Mouse (Mus musculus) ES-CJ7 (cell line): ENCODE measurements at regions not wholly inside any gene's neighbourhood (a gene's known extent, or its start where the extent isn't known, plus 50 kb on each side); places are given as distances from the start of the nearest gene placed in this dataset.
A peak's percentile ranks its signal among the peaks of the same experiment; 100 is the strongest.
"Not testable (repeated sequence)": the region's sequence is repeated elsewhere in the genome, so short reads cannot be mapped to it uniquely, and the experiment has no call there.

Experiments used
- DNase-seq: peaks from one replicate; pipeline ENCODE4 v3.0.0; 2011; ENCODE audit warnings: low read depth, low spot score

DNA sequence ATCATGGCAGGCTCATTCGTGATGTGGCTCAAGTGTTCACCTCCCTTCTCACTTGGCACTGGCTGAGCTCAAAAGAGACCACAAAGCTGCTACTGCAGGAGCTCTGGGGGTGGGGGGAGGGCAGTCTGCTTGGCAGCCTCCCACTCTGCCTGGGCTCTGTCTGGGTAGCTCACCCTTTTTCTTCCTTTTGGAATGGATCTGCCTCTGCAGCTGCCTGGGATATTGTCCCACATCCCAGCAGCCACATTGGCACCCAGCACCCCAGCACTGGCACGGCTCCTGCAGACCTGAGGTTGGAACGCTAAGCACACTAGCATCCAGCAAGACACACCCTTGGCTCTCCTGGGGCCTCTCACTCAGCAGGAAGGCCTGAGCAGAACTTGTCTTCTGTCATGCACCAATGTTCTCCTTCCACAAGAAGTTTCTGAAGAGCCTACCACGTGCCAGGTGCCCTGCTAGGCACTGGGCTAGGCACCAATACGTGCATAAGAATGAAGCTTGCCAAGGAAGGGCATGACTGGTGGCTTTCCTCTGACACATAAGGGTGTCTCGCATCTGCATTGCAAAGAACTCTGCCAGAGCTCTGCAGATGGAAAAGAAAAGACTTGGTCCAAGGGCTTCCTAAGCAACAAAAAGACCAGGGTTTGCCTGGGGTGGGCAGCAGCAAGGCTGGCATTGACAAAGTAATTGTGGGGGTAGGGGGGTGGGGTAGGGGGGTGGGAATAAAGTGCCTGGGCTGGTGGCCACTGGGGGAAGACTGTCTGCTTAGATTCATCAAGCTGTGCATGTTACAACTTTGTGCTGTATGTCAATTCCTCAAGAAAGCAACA, 112.1 kb upstream of the Sipa1l1 start:
- not testable (repeated sequence) for DNase-seq

DNA sequence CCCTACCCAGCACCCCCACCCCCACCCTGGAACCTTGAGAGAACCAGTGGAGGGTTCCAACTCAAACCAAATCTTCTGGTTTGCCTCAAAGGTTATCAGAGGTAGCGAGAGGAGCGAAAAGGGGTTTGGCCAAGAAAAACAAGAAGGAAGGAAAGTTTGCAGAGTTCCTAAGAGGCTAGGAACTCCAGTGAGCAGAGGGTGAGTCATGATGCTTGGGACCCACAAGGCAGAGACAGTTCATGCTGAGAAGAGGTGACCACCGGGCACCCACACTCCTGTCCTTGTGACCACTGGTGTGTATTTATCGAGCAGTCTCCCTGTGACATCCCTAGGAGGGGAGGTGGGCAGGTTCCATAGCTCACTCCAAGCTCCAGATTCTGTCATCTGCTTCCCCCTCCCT, 104.1 kb upstream of the Sipa1l1 start:
- DNase-seq: no peak

DNA sequence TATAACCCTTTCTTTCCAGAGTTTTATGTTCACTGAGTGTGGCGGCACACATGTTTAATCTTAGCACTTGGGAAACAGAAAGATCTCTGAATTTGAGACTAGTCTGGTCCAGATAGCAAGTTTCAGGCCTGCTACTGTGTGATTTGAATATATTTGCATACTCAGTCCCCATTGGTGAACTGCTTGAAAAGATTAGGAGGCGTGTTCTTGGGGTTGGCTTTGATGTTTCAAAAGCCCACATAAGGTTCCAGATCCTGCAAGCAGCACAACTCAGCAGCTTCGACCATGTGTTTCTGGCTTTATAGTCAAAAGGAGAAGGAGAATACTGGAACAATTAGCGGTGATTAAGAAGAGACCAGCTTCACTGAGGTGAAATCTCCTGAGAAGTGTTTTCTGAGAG, 102.3 kb upstream of the Sipa1l1 start:
- DNase-seq: no peak

DNA sequence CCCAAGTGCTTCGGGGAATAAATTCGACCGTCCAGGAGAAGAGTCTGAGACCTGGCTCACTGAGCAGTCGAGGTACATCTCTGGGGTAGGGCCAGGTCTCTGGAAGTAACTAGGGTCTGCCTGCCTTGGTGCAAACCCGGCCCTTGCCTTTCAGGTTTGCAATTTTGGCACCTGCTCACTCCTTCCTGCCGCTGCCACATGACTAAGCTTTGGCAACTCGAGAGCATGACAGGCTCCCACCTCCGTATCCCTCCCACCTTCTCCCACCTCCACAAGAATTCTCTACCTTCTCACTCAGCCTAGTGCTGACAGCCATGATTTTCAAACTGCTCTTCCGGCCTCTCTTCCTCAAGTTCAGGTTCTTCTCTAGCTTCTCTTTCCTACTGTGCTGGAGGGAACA, 99.5 kb upstream of the Sipa1l1 start:
- no peak for DNase-seq

DNA sequence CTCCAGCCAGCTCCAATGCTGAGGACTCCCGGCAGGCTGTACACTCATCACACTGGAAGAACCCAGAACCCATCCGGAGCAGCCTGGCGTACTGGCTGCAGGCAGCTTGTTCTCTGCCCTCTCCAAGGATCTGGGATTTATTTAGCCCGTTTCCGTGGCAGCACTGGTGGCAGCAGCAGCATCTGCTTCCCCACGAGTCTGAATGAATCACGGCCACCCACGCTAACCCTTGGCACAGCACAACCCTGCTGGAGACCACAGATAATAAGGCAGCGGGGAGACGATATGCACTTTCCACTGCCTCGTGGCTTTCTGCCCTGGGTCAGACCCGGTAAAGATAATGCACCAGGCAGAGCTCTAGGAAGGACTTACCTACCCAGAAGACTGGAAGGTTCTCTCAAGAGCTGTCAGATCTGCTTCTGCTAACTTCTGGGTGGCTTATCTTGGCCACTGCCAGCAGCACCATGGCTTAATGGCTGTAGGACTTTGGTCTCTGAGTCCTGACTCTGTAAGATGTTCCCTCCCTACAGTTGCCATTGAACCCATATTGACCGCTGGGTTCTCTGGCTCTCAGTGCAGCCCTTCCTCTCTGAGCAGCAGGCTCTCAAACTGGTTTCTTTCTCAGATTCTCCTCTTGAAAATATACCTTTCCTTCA, 96.2 kb upstream of the Sipa1l1 start:
- DNase-seq: no peak

DNA sequence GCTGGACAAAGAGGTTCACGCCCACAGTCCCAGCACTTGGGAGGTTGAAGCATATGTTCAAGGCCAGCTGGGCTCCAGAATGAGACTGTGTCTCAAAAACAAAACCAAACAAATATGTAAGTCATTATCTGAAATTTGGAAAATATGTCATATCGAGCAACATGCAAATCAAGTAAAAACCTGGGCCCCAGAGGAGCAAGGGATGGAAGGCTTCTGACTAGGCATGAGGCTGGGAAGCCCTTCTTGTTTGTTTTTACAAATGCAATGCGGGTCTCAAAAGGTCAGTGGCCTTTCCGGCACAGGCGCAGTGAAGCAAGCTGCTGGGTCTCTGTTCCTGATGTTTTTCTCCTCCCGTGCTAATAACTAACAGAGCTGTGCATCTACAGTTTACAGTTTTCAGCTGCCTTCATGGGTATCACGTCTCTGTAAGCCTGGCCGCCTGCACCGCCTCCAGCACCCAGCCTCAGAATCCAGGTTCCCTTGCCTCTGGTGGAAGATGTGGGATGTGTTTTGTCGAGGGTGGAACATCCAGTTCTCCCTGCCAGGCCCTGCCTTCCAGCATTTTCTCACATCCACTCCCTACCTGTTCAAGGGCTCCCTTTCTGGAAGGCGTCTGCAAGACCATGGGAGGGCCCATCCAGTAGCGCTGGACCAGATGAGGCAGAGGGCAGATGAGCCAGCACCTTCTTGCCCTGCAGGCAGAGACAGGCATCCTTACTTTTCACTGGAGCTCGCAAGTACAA, 93.5 kb upstream of the Sipa1l1 start:
- DNase-seq: no peak

DNA sequence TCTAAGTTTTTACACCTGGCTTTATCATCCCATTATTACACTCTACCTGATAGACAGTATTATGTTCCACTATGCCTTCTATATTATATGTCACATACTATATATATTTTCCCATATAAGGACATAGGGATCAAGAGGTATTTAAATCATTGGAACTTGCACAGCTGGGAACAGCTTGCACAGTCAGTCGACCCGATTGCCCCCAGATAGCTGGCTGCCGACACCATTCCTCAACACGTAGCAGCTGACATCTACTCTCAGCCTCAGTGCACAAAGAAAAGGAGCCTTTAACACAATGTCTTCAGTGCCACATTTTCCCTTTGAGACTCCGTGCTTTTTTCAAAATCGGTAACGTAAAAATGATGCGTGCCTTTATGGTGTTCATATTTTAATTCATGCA, 92.4 kb upstream of the Sipa1l1 start:
- DNase-seq: no peak

DNA sequence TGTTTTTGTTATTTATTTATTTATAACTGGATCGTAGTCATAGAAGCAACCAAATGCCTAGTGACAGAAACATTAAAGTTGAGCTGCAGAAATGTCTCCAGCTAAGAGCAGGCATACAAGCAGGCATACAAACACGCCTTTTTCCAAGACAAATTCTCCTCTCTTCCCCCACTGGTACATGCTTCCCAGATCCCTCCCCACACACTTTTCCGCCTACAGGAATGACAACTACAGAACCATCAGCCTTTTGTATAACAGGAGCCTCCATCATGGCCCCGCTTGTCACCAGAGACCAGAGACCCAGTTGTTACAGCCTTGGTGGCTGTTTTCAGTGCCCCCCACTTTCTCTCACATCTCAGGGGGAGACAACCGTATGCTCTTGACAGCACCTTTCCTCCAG, 91.2 kb upstream of the Sipa1l1 start:
- no peak for DNase-seq

DNA sequence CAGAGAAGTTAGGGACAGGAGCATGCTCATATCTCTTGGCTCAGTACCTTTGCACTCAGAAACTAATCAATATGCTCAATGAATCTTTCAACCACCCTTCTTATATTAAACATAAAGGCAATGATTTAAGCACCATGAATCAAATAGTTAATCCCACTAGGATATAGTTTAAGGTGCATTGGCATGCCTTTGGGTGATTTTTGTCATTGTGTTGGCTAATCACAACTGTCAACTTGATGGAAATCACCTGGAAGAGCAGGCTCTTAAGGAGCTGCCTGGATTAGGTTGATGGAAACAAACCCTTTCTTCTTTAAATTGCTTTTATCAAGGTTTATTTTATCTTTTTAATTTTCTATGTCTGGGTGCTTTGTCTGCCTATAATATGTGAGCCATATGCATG, 90.4 kb upstream of the Sipa1l1 start:
- DNase-seq: no peak

DNA sequence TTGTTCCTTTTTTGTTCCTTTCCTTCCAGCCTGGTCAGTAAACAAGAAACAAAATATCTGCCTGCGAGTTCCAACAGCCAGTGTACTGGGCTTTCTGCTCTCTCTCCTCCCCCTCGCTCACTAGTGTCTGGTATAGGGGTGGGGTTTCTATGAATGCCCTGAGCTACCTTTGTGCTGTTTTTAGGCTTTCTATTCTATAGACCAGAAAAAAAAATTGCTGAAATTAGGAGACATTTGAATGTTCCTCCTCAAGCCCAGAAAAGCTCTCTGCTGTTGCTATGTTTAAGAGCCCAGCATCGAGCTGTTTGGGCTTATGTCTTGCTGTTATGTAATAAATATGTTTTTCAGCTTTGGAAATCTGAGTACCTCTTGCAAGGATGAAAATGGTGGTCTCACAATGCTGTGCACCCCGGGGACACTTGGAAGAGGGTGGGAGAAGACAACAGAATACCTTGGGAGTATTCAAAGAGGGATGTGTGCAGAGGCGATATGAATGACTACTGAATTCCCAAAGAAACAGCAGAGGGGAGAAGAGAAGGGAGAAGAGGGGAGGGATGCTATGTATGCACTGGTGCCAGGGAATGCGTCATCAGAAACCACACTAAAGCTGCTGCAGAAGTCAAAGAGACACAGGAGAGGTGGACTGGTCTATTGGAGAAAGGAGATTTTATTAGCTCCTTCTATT, 88.8 kb upstream of the Sipa1l1 start:
- no peak for DNase-seq

DNA sequence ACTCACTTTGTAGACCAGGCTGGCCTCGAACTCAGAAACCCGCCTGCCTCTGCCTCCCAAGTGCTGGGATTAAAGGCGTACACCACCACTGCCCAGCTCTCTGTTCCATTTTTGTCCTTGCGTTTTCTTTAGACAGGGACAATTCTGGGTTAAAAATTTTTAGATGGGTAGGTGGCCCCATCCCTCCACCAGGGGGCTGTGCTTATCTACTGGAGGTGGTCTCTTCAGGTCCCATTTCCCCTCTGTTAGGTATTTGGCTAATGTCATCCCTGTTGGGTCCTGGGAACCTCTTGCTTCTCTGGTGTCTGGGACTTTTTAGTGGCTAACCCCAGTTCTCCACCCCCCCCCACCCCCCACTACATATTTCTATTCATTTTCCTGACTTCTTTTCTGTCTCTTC, 86.5 kb upstream of the Sipa1l1 start:
- DNase-seq: not testable (repeated sequence)

DNA sequence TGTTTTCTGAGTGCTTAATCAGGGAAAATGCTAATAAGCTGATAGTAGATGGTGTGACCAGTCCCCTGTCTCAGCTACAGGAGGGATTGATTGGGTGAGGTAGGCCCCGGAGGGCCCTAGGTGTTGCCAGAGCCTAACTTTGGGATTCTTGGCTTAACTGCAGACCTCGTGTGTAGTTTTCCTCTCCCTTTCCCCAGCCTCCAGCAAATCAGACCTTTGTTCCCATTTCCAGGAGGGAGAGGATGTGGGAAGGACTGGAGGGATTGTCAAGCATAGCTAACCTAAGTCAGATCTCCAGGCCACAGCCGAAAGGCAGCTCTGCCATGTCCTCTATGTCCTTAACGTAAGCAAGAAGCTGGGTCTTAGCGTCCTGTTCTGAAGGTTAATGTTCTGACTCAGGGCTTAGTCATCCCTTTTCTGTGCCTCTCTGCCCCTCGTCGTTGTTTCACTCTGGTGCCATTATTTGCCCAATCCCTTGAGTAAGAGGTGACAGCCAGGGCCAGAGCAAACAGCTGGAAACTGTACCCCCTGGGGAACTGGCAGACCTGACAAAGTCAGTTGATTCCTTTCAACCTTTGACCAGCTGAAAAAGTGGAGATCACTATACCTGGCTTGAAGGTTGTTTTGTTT, 83.2 kb upstream of the Sipa1l1 start:
- DNase-seq: no peak

DNA sequence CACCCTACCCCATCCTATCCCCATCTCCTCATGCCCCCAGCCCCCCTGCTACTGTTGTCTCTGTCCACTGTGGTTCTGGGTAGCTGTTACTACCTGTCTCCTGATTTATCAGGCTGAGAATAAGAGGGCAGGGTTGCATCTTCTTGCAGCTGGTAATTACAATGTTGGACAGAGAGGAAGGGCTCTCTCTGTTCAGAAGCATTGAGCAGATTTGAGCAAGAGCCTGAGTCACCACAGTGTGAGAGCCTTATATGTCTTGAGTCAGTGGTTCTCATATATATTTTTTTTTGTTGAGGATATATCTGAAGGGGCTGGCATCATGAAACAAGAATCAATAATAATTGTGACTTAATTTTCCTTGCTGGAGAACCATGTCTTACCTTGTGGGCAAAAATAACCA, 82.7 kb upstream of the Sipa1l1 start:
- DNase-seq: no peak

DNA sequence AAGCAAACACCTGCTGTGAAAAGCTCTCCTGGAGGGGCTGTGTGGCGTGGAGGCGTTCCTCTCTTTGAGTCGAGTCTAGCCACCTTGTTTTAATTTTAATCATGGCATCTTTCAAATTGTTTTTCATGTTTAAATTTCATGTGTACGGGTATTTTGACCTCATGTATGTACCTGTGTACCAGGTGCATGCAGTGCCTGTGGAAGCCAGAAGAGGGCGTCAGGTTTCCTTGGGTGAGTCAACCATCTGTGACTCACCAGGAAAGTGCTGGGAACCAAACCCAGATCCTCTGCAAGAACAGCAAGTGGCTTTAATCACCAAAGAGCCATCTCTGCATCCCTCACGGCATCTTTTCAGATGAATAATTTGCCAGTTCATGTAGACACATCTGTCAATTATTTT, 79.8 kb upstream of the Sipa1l1 start:
- DNase-seq: peak; percentile 63

DNA sequence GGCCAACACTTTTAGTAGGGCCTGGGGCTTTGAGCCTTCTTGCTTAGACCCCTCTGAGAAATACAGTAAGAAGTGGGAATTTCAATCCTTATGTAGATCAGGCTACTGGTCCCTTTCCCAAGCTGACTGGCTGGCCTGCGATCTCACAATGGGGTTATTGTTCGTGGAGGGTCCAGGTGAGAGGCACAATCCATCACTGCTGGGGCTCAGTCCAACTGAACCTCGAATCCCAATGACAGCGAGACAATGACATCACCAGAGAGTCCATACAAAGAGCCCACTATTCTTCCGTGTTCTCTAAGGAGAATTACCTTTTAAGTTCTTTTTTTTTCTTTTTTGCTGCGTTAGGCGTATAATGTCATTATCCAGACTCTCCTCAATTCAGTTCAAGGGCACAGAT, 75.8 kb upstream of the Sipa1l1 start:
- no peak for DNase-seq

DNA sequence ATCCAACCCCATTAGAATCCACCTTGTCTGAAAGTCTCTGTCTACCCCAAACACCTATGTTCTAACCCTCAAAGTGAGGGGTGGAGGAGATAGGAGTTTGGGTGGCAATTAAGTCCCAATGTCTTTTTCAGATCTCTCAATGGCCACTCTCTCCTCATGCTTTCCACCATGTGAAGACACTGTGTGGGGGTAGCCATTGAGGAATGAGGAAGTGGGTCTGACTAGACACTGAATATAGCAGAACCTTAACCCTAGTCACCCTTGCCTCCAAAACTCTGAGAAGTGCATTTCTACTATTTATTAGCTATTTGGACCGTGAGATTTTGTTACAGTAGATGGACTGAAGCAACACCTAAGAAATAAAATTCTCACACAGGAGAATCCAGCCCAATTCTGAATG, 73.7 kb upstream of the Sipa1l1 start:
- DNase-seq: no peak

DNA sequence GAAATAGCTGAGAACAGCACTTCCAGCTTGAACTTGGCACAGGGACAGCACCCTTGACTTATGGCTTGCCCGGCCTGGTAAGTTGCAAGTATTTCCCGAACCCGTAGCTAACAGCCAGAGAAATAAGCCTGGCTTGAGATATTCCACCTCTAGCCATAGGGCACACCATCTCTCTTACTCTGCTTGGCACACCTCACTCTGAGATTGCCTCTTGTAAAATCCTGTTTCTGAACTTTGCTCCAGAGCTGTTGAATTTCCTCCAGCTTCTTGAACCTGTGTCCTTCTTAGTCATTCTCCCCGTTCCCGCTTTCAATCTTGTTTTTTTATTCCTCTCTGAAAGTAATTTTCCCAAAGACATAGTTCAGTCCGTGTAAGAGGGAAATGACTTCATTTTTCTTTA, 72.0 kb upstream of the Sipa1l1 start:
- no peak for DNase-seq

DNA sequence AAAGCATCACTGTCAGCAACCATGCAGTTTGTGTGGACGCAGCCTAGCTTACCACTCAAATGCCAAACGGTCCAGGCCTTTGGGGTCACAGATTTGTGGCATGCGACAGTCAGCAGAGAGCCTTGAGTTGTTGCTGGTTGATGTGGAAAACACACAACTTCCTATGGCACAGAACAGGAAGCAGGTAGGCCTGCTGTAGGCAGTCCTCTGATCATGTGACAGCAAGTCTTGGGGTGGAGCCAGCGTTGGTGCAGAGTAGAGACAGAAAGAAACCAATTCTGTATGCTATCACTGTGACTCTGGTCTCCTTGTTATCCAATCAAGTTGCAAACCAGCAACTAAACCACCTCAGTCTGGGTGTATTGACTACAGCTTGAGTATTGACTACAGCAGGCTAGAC, 71.5 kb upstream of the Sipa1l1 start:
- no peak for DNase-seq

DNA sequence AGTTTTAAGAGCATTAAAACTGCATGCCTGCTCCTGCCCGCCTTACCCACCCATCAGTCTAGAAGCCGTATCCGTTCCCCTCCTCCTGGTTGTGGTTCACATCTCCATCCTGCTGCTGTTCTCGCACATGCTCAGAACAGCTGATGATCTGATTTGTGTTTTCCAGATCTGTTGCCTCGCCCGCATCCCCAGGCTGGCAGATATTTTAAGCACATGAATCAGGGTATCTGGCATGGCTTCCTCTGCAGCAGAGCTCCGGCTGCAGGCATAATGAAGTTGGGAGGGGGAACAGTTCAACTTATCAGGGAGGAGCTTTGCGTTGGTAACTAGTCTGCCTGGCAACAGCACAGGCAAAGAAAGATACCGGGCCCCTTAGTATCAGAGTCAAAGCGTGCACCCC, 64.9 kb upstream of the Sipa1l1 start:
- no peak for DNase-seq

DNA sequence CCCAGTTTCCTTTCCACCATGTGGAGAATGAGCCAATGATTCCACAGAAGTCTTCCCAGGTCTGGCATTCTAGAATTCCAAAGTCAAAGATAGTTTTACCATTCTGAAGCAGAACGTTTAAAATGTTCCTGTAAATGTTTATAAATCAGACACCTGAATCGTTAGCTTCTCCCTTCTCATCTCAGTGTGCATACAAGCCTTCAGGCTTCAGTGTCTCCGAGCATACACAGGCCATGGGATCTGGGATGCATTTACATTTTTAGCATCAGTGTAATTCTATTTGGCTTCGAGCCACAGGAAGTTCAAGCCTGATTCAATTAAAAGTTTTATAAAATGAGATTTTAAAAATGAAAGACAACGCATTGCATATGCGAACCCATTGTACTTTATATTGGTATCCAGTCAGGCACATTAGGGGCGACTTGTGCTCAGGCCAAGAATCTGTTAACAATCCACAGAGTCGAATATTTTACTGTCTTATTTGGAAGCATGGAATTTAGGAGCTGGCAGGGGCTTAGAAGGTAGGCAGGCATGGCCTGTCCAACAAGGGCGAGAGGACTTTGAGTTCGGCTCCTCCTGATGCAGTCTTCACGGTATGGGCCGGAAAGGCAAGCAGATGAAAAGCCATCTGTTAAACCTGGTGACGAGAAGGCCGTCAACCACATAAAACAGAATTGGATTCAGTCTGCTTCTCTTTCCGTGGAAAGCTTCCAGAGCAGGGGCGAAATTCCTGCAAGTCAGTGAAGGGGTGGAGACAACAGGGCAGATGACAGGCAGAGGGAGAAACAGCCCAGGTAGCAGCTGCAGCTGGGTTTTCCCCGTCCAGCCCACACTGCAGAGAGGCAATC, 63.7 kb upstream of the Sipa1l1 start:
- no peak for DNase-seq

DNA sequence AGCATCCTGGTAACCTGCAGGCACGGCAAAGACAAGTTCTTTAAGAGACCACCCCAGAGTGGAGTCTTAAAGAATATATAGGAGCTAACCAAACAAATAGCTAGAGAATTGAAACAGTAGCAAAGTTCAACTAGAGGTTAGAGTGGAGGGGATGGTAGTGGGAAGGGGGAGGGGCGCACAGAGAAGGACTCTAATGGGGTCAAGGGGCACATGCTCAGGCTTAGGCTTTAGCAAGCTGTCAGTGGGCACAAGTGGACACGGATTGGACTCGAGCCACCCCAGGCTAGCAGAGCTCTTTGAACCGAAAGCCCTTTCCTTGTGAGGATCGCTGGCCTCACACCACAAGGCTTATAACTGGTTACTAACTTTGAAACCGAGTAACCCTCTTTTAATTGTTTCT, 53.4 kb upstream of the Sipa1l1 start:
- no peak for DNase-seq
